Mouse (Mus musculus) forebrain, embryonic 15.5 days (tissue): Measurements from ENCODE around the gene Dspp. TPM values are rescaled to one million over a fixed set of nuclear protein-coding genes. Genes with fewer than 3 reads are reported as not detected.

ENCODE experiments used
- ATAC-seq: fragments of 200-750 bp; cut with Nextera tagmentation; replicated peaks from 2 replicates; pipeline ENCODE4 v1.8.0; 2017; ENCODE audit warnings: mild to moderate bottlenecking, moderate TSS enrichment, moderate library complexity
- H3K27ac ChIP-seq: fragments of 300-500 bp; sonication (generic); replicated peaks from 2 replicates; pipeline ENCODE4 v1.5.1; 2015; ENCODE audit warnings: mild to moderate bottlenecking, inconsistent platforms
- H3K27me3 ChIP-seq: fragments of 300-500 bp; sonication (generic); 2 replicates; pipeline ENCODE4 v1.6.1; 2015; ENCODE audit warnings: inconsistent platforms
- H3K36me3 ChIP-seq: fragments of 300-500 bp; sonication (generic); 2 replicates; pipeline ENCODE4 v1.6.1; 2015; ENCODE audit warnings: mild to moderate bottlenecking, inconsistent platforms
- H3K4me1 ChIP-seq: fragments of 300-500 bp; sonication (generic); 2 replicates; pipeline ENCODE4 v1.6.1; 2015; ENCODE audit warnings: inconsistent platforms
- H3K4me2 ChIP-seq: fragments of 300-500 bp; sonication (generic); replicated peaks from 2 replicates; pipeline ENCODE4 v1.6.1; 2015; ENCODE audit warnings: mild to moderate bottlenecking, inconsistent platforms
- H3K4me3 ChIP-seq: fragments of 300-500 bp; sonication (generic); 2 replicates; pipeline ENCODE4 v1.5.1; 2015; ENCODE audit warnings: mild to moderate bottlenecking, inconsistent platforms
- H3K9ac ChIP-seq: fragments of 300-500 bp; sonication (generic); replicated peaks from 2 replicates; pipeline ENCODE4 v1.6.1; 2015; ENCODE audit warnings: mild to moderate bottlenecking, inconsistent platforms
- H3K9me3 ChIP-seq: fragments of 300-500 bp; sonication (generic); 2 replicates; pipeline ENCODE4 v1.6.1; 2016; ENCODE audit warnings: inconsistent platforms
- WGBS: fragments of 180-500 bp; shearing (Covaris S2); methylation state at CpG from one replicate; pipeline ENCODE4 v1.1.7; 2015; ENCODE audit warnings: mixed read lengths; 5-methylcytosine and 5-hydroxymethylcytosine counted together
- polyA plus RNA-seq: library from polyadenylated mRNA; unstranded; fragments of >200 nt; fragmentation: Nextera tagmentation; extraction: Ambion mirVana; gene quantifications from 2 replicates; pipeline ENCODE4 v1.2.1, GENCODE M21; 2015

Dspp gene
- polyA plus RNA-seq, 1 experiment from 2014 or later = 0.06 TPM

- no peak overlapping the region for H3K4me2 ChIP-seq
- H3K9me3 ChIP-seq = no peaks in the 10 kb centered on the region
- H3K36me3 ChIP-seq = no peaks in the 10 kb centered on the region
- no peak overlapping the region for H3K4me3 ChIP-seq
- H3K27me3 ChIP-seq = no peaks in the 10 kb centered on the region
- no peaks in the 10 kb centered on the region for H3K4me1 ChIP-seq
- no peak overlapping the region for H3K27ac ChIP-seq
- 86% methylated on average over 11 of the region's 11 CpGs for WGBS
- H3K9ac ChIP-seq = no peak overlapping the region
- no peak for ATAC-seq
Observed at GRCm38 (mm10) chr5:104212531-104212930, 42.0 kb downstream of the Dspp start.

- 35% methylated on average over 5 of the region's 5 CpGs for WGBS
- ATAC-seq = peak; percentile 53; the same call in 1 of the 2 replicates
- Histone ChIP-seq H3K27me3 (no peaks in the 10 kb centered on the region), H3K4me2 (no peak overlapping the region), H3K4me1 (no peaks in the 10 kb centered on the region), H3K27ac (no peak overlapping the region), H3K9ac (no peak overlapping the region), H3K4me3 (no peak overlapping the region), H3K36me3 (no peaks in the 10 kb centered on the region), H3K9me3 (no peaks in the 10 kb centered on the region)
Observed at GRCm38 (mm10) chr5:104218926-104219325, 48.4 kb downstream of the Dspp start.

GRCm38 (mm10) chr5:104224299-104224698 is 53.8 kb downstream of the Dspp start:
- H3K9ac ChIP-seq = no peak overlapping the region
- WGBS = 83% methylated on average over 3 of the region's 3 CpGs
- no peak overlapping the region for H3K4me2 ChIP-seq
- H3K9me3 ChIP-seq = no peaks in the 10 kb centered on the region
- H3K27ac ChIP-seq = no peak overlapping the region
- H3K4me3 ChIP-seq = no peak overlapping the region
- no peaks in the 10 kb centered on the region for H3K27me3 ChIP-seq
- H3K36me3 ChIP-seq = no peaks in the 10 kb centered on the region
- H3K4me1 ChIP-seq = no peaks in the 10 kb centered on the region
- no peak for ATAC-seq

GRCm38 (mm10) chr5:104224750-104225149 is 54.2 kb downstream of the Dspp start:
- Histone ChIP-seq H3K9me3 (no peaks in the 10 kb centered on the region), H3K9ac (no peak overlapping the region), H3K4me1 (no peaks in the 10 kb centered on the region), H3K27ac (no peak overlapping the region), H3K27me3 (no peaks in the 10 kb centered on the region), H3K36me3 (no peaks in the 10 kb centered on the region), H3K4me3 (no peak overlapping the region), H3K4me2 (no peak overlapping the region)
- no peak for ATAC-seq

GRCm38 (mm10) chr5:104228497-104228896 is 58.0 kb downstream of the Dspp start:
- H3K4me1 ChIP-seq = no peaks in the 10 kb centered on the region
- no peak overlapping the region for H3K9ac ChIP-seq
- H3K36me3 ChIP-seq = no peaks in the 10 kb centered on the region
- no peak overlapping the region for H3K4me3 ChIP-seq
- no peak for ATAC-seq
- H3K9me3 ChIP-seq = no peaks in the 10 kb centered on the region
- H3K4me2 ChIP-seq = no peak overlapping the region
- 0% methylated on average over 1 of the region's 1 CpGs for WGBS
- H3K27ac ChIP-seq = no peak overlapping the region
- no peaks in the 10 kb centered on the region for H3K27me3 ChIP-seq

Other genes with a start within 250 kb of the Dspp start
- gene Hsd17b13, start 193.3 kb upstream of the Dspp start, polyA plus RNA-seq = not detected in 2 replicates
- gene Hsd17b11, start 148.8 kb upstream of the Dspp start, polyA plus RNA-seq = 1.1 and 1.8 TPM in 2 replicates
- 56.6 and 61.3 TPM in 2 replicates for gene Nudt9, start 124.4 kb upstream of the Dspp start, polyA plus RNA-seq
- 0.47 TPM in 1 of 2 replicates, not detected in the other for gene Gm17660, start 93.1 kb upstream of the Dspp start, polyA plus RNA-seq
- gene Sparcl1, start 57.0 kb upstream of the Dspp start, polyA plus RNA-seq = 84.2 and 92.8 TPM in 2 replicates
- 0.45 and 0.71 TPM in 2 replicates for gene Dmp1, start 31.9 kb downstream of the Dspp start, polyA plus RNA-seq
- gene Ibsp, start 128.5 kb downstream of the Dspp start, polyA plus RNA-seq = 0.63 and 2.1 TPM in 2 replicates
- gene Mepe, start 154.6 kb downstream of the Dspp start, polyA plus RNA-seq = not detected in 2 replicates